ENCODE assay signal across 19 mouse cellular contexts in genomic region chr4:118041145-118041544, GRCm38 (mm10).
A peak's percentile ranks its signal among the peaks of the same experiment; 100 is the strongest.
DNase-seq lines count a peak whose midpoint lies in the region; ATAC-seq lines count a peak whose summit lies in the region.
"Had no signal": no experiment of that assay in that cellular context is flagged by ENCODE, and none has a peak within 500 bp of the region (broad histone marks: within the 10 kb centered on the region; RNA-seq: fewer than 3 reads in every experiment).

No protein-coding gene starts in this region.

- 23% methylated on average over 9 of the region's 9 CpGs for WGBS in kidney, embryonic 15.5 days
- 35% methylated on average over 9 of the region's 9 CpGs for WGBS in limb, embryonic 10.5 days
- WGBS in limb, embryonic 11.5 days = 9% methylated on average over 9 of the region's 9 CpGs

- H3K4me3 ChIP-seq in kidney, embryonic 15.5 days (replicated peaks) = no peak overlapping the region
- no peak overlapping the region for H3K4me3 ChIP-seq in limb, embryonic 10.5 days
- no peak overlapping the region for H3K4me3 ChIP-seq in limb, embryonic 11.5 days (ENCODE audit: low read depth, low read length)
- H3K4me3 ChIP-seq: embryonic facial prominence, embryonic 12.5 days; forebrain, embryonic 15.5 days; heart, adult 2 months; heart, embryonic 15.5 days; hindbrain, embryonic 10.5 days had no signal

- H3K27ac ChIP-seq in kidney, embryonic 15.5 days = peak overlapping the region; percentile 43; the same call in 1 of the 2 replicates
- peak overlapping the region; percentile 69 for H3K27ac ChIP-seq in limb, embryonic 10.5 days
- H3K27ac ChIP-seq in limb, embryonic 11.5 days (replicated peaks; ENCODE audit: low read depth, low read length) = peak overlapping the region; percentile 87
- H3K27ac ChIP-seq: embryonic facial prominence, embryonic 12.5 days; forebrain, embryonic 15.5 days; heart, adult 2 months; heart, embryonic 15.5 days; hindbrain, embryonic 10.5 days; hindbrain, embryonic 14.5 days had no signal

- ATAC-seq in kidney, embryonic 15.5 days (replicated peaks; ENCODE audit: low FRiP score) = no peak
- peak; percentile 53; the same call in 1 of the 2 replicates for ATAC-seq in limb, embryonic 11.5 days (ENCODE audit: insufficient number of reproducible peaks, low FRiP score, low TSS enrichment, low read depth)
- ATAC-seq: forebrain, embryonic 15.5 days had no signal

- no peaks in the 10 kb centered on the region for H3K36me3 ChIP-seq in kidney, embryonic 15.5 days
- H3K36me3 ChIP-seq in limb, embryonic 10.5 days = no peaks in the 10 kb centered on the region
- H3K36me3 ChIP-seq in limb, embryonic 11.5 days (ENCODE audit: control insufficient read depth, insufficient read depth, low read length) = no peaks in the 10 kb centered on the region
- H3K36me3 ChIP-seq: embryonic facial prominence, embryonic 12.5 days; forebrain, embryonic 15.5 days; heart, embryonic 15.5 days; hindbrain, embryonic 10.5 days had no signal

- peaks cover 54% of the 10 kb centered on the region for H3K4me1 ChIP-seq in kidney, embryonic 15.5 days
- peaks cover 79% of the 10 kb centered on the region for H3K4me1 ChIP-seq in limb, embryonic 10.5 days
- H3K4me1 ChIP-seq in limb, embryonic 11.5 days (ENCODE audit: control insufficient read depth, insufficient read depth, low read length) = peaks cover 38% of the 10 kb centered on the region

- no peaks in the 10 kb centered on the region for H3K9me3 ChIP-seq in kidney, embryonic 15.5 days (replicated peaks)
- H3K9me3 ChIP-seq in limb, embryonic 10.5 days (replicated peaks) = no peaks in the 10 kb centered on the region
- no peaks in the 10 kb centered on the region for H3K9me3 ChIP-seq in limb, embryonic 11.5 days (ENCODE audit: control insufficient read depth, low read length)
- H3K9me3 ChIP-seq: embryonic facial prominence, embryonic 12.5 days; forebrain, embryonic 15.5 days; heart, embryonic 15.5 days; hindbrain, embryonic 10.5 days had no signal

- DNase-seq in kidney, adult 9 months = no peak
- no peak for DNase-seq in limb, embryonic 10.5 days (ENCODE audit: low spot score)
- peak; percentile 56 for DNase-seq in limb, embryonic 11.5 days (ENCODE audit: low spot score)
- peak; percentile 51 for DNase-seq in mesoderm, embryonic 11.5 days (ENCODE audit: low read depth, low spot score)
- no peak for DNase-seq in T-cell, adult 2 months (ENCODE audit: low spot score)
- no peak for DNase-seq in adrenal gland, adult (ENCODE audit: inconsistent age in 2 of 2, low spot score in 1 of 2)
- DNase-seq: adrenal gland, postnatal 10 days; cerebellum, adult 11-12 months; cerebellum, adult 9-10 months; cerebellum, postnatal 25 days; gastrocnemius, postnatal 10 days; heart, adult 2 months had no signal

- no peaks in the 10 kb centered on the region for H3K27me3 ChIP-seq in kidney, embryonic 15.5 days
- H3K27me3 ChIP-seq in limb, embryonic 10.5 days (ENCODE audit: low read depth, poor library complexity, severe bottlenecking) = no peaks in the 10 kb centered on the region
- H3K27me3 ChIP-seq in limb, embryonic 11.5 days (ENCODE audit: control insufficient read depth, insufficient read depth, low read length) = no peaks in the 10 kb centered on the region
- H3K27me3 ChIP-seq: embryonic facial prominence, embryonic 12.5 days; forebrain, embryonic 15.5 days; heart, embryonic 15.5 days had no signal

- no peak overlapping the region for H3K4me2 ChIP-seq in kidney, embryonic 15.5 days
- H3K4me2 ChIP-seq in limb, embryonic 11.5 days (ENCODE audit: low read depth, severe bottlenecking) = no peak overlapping the region
- H3K4me2 ChIP-seq: embryonic facial prominence, embryonic 12.5 days; forebrain, embryonic 15.5 days; heart, embryonic 11.5 days; heart, embryonic 15.5 days; hindbrain, embryonic 14.5 days had no signal

- no peak overlapping the region for H3K9ac ChIP-seq in kidney, embryonic 15.5 days
- H3K9ac ChIP-seq in limb, embryonic 11.5 days (ENCODE audit: low read length) = no peak overlapping the region
- H3K9ac ChIP-seq: embryonic facial prominence, embryonic 12.5 days; forebrain, embryonic 15.5 days; heart, embryonic 15.5 days; hindbrain, embryonic 14.5 days had no signal

Comparison
In these comparisons a context has a peak if more than half of its experiments do, and no peak if none do; other contexts are left out.
1. DNase-seq: peak in limb, embryonic 11.5 days (single experiment) and mesoderm, embryonic 11.5 days (single experiment); none in kidney, adult 9 months (single experiment), limb, embryonic 10.5 days (single experiment), T-cell, adult 2 months (single experiment) and adrenal gland, adult (0 of 2).
2. Peak in every context shown above with its lines, with median percentiles within 50 percentile points of each other: H3K27ac ChIP-seq.